Mouse (Mus musculus): Measurements from ENCODE around the gene Pitx1. TPM values are rescaled to one million over a fixed set of nuclear protein-coding genes. Genes with fewer than 3 reads are reported as not detected.

The Pitx1 gene
- polyA plus RNA-seq (2015; fragmentation: Nextera tagmentation; extraction: Ambion mirVana) = 5.9 and 8.2 TPM in 2 replicates

DNA sequence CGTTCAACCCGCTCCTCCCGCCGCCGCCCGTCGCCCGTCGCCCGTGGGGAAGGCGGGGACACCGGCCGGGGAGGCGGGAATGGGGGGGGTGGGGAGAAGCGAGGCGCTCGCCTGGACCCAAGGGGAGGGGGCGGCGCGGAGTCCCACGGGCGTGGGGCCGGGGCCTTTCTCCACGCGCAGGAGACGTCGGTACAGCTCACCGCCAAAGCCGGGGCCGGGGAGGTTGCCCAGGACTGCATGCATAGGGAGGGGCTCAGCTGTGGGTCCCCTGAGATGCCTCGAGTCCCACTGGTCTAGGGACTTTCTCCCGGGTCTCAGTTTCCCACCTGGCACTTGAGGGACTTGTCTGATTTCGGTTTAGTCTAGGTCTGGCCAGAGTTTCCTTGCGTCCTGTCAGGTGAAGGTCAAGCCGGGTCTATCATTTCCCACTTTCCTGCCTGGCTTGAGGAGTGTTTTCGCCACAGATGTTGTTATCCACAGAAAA lies at the start of gene Pitx1:
Pitx1 (minus strand) TSS at position 51 of the 484 bp plus-strand sequence.
- no peak for TF ChIP-seq CTCF (IDR thresholded peaks at IDR 0.05; ENCODE audit: low read depth)
- H3K4me3 ChIP-seq (ENCODE audit: low read depth, low read length) = peak within 1 kb of the TSS; percentile 36
- H3K9me3 ChIP-seq (ENCODE audit: control insufficient read depth) = no peaks in the 10 kb centered on the region
- 6% methylated on average over 31 of the region's 36 CpGs for WGBS
- no peak for ATAC-seq
- peak within 1 kb of the TSS; percentile 58 for H3K4me2 ChIP-seq (replicated peaks; ENCODE audit: low read depth)
- H3K27me3 ChIP-seq (replicated peaks; ENCODE audit: control insufficient read depth, insufficient read depth, low read length) = peaks cover 91% of the 10 kb centered on the region
- H3K9ac ChIP-seq (ENCODE audit: low read depth, low read length) = 0 out of 2 replicates have a peak within 1 kb of the TSS, but pooled peaks have one; percentile 11
- no peaks in the 10 kb centered on the region for H3K4me1 ChIP-seq (replicated peaks; ENCODE audit: control insufficient read depth, insufficient read depth, low read length)
- no peaks in the 10 kb centered on the region for H3K36me3 ChIP-seq (ENCODE audit: control insufficient read depth, insufficient read depth)
- no peak within 1 kb of the TSS for H3K27ac ChIP-seq (ENCODE audit: low read depth, low read length)

DNA sequence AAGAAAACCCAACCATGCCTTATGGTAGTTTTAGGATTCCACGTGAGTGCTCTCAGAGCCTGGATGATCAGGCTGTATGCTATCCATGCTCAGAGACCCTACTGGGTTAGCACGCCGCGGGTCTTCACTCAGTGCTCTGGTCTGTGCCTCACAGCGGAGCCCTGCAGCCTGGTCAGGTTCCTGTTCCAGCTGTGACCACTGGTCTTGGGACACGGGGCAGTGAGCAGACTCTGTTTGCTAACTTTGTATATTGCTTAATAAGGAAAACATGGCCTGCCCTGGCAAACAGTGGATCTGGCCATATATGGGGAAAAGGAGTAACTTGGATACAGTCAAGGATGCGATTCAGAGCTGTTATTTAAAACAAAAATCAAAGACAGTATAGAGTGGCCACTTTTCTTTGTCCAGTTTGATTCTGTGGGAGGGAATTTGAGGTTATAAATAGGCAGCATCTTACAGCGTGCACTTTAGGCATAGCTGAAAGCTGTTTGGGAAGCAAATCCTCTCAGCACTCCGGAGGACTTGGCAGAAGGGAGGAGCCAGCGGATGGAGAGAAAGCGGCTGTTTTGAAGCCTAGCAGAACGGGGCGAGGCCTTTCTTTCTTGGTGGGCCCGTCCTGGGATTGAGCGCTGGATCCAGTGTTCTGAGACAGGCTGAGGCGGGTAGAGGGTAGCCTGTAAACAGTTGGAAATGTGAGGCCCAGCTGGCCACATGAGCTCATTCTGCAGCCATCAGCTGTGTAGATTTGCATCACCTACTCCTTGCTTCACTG lies 45.6 kb upstream of the Pitx1 start:
- 61% methylated on average over 16 of the region's 16 CpGs for WGBS
- no peak for TF ChIP-seq CTCF (IDR thresholded peaks at IDR 0.05; ENCODE audit: low read depth)
- ATAC-seq = peak; percentile 21; the same call in 1 of the 2 replicates
- Histone ChIP-seq H3K4me2 (replicated peaks; ENCODE audit: low read depth) (no peak overlapping the region), H3K9me3 (ENCODE audit: control insufficient read depth) (no peaks in the 10 kb centered on the region), H3K4me3 (ENCODE audit: low read depth, low read length) (no peak overlapping the region), H3K9ac (ENCODE audit: low read depth, low read length) (no peak overlapping the region), H3K36me3 (ENCODE audit: control insufficient read depth, insufficient read depth) (no peaks in the 10 kb centered on the region), H3K4me1 (replicated peaks; ENCODE audit: control insufficient read depth, insufficient read depth, low read length) (peaks cover under 1% of the 10 kb centered on the region), H3K27me3 (replicated peaks; ENCODE audit: control insufficient read depth, insufficient read depth, low read length) (no peaks in the 10 kb centered on the region), H3K27ac (ENCODE audit: low read depth, low read length) (no peak overlapping the region)

DNA sequence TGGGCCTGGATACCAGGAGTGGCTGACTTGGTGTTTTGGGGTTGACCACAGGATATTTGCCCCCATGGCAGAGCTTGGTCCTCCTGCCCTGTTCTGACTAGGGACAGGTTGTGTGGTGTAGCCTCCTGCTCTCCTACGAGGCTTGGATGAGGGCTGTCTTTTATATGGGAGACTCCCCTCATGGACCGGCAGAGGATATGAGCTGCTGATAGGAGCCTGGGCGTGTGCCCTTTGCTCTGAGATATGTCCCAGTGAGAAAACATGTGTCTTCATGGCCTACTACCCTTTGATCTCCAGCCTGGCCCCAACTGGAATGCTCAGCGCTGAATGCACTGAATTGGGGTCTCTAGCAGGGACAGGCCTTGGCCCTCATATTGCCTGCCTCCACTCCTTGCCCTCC lies 42.4 kb upstream of the Pitx1 start:
- WGBS = 53% methylated on average over 4 of the region's 4 CpGs
- Histone ChIP-seq H3K4me3 (ENCODE audit: low read depth, low read length) (no peak overlapping the region), H3K27ac (ENCODE audit: low read depth, low read length) (no peak overlapping the region), H3K27me3 (replicated peaks; ENCODE audit: control insufficient read depth, insufficient read depth, low read length) (no peaks in the 10 kb centered on the region), H3K4me1 (replicated peaks; ENCODE audit: control insufficient read depth, insufficient read depth, low read length) (no peaks in the 10 kb centered on the region; the same call in none of the 2 replicates), H3K9me3 (ENCODE audit: control insufficient read depth) (no peaks in the 10 kb centered on the region), H3K4me2 (replicated peaks; ENCODE audit: low read depth) (no peak overlapping the region), H3K9ac (ENCODE audit: low read depth, low read length) (no peak overlapping the region), H3K36me3 (ENCODE audit: control insufficient read depth, insufficient read depth) (no peaks in the 10 kb centered on the region)
- ATAC-seq = peak; percentile 61
- TF ChIP-seq CTCF (IDR thresholded peaks at IDR 0.05; ENCODE audit: low read depth) = no peak

DNA sequence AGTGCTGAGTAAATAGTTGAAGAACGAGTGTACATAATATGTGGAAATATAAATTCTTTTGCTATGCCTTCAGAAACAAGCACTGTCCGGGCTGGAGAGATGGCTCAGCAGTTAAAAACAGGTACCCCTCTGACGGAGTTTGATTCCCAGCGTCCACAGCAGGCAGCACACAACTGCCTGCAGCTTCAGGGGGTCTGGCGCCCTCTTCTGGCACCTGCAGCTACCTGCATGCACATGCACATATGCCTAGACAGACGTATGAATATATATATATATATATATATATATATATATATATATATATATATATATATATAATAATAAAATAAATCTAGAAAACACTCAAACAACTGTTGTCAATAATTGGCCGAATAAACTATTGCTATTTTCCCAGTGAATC lies 35.4 kb upstream of the Pitx1 start:
- no peak overlapping the region for H3K9ac ChIP-seq (ENCODE audit: low read depth, low read length)
- H3K9me3 ChIP-seq (ENCODE audit: control insufficient read depth) = no peaks in the 10 kb centered on the region
- H3K27me3 ChIP-seq (replicated peaks; ENCODE audit: control insufficient read depth, insufficient read depth, low read length) = no peaks in the 10 kb centered on the region
- H3K27ac ChIP-seq (ENCODE audit: low read depth, low read length) = no peak overlapping the region
- no peak for ATAC-seq
- no peak overlapping the region for H3K4me2 ChIP-seq (replicated peaks; ENCODE audit: low read depth)
- 81% methylated on average over 7 of the region's 7 CpGs for WGBS
- no peak for TF ChIP-seq CTCF (IDR thresholded peaks at IDR 0.05; ENCODE audit: low read depth)
- H3K36me3 ChIP-seq (ENCODE audit: control insufficient read depth, insufficient read depth) = no peaks in the 10 kb centered on the region
- H3K4me3 ChIP-seq (ENCODE audit: low read depth, low read length) = no peak overlapping the region
- no peaks in the 10 kb centered on the region for H3K4me1 ChIP-seq (replicated peaks; ENCODE audit: control insufficient read depth, insufficient read depth, low read length)

DNA sequence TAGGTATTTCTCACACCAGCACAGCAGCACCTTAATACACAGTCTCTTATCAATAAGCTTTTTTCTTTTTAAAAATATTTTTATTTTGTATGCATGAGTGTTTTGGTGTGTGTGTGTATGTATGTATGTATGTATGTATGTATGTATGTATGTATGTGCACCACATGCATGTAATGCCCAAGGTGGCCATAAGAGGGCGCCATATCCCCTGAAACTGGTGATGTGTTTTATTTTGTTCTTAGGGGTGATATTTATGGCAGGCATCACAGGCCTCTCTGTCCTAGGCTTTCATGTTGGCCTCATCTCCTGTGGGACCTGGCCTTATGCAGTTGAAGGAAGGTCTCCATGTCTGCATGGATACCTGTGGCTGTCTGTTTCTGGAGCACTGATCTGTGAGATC lies 34.0 kb upstream of the Pitx1 start:
- no peak for ATAC-seq
- Histone ChIP-seq H3K27ac (ENCODE audit: low read depth, low read length) (no peak overlapping the region), H3K4me3 (ENCODE audit: low read depth, low read length) (no peak overlapping the region), H3K9ac (ENCODE audit: low read depth, low read length) (no peak overlapping the region), H3K27me3 (replicated peaks; ENCODE audit: control insufficient read depth, insufficient read depth, low read length) (no peaks in the 10 kb centered on the region), H3K4me2 (replicated peaks; ENCODE audit: low read depth) (no peak overlapping the region), H3K4me1 (replicated peaks; ENCODE audit: control insufficient read depth, insufficient read depth, low read length) (no peaks in the 10 kb centered on the region), H3K9me3 (ENCODE audit: control insufficient read depth) (no peaks in the 10 kb centered on the region), H3K36me3 (ENCODE audit: control insufficient read depth, insufficient read depth) (no peaks in the 10 kb centered on the region)
- TF ChIP-seq CTCF (IDR thresholded peaks at IDR 0.05; ENCODE audit: low read depth) = peak; percentile 61
- WGBS = 81% methylated on average over 1 of the region's 1 CpGs

DNA sequence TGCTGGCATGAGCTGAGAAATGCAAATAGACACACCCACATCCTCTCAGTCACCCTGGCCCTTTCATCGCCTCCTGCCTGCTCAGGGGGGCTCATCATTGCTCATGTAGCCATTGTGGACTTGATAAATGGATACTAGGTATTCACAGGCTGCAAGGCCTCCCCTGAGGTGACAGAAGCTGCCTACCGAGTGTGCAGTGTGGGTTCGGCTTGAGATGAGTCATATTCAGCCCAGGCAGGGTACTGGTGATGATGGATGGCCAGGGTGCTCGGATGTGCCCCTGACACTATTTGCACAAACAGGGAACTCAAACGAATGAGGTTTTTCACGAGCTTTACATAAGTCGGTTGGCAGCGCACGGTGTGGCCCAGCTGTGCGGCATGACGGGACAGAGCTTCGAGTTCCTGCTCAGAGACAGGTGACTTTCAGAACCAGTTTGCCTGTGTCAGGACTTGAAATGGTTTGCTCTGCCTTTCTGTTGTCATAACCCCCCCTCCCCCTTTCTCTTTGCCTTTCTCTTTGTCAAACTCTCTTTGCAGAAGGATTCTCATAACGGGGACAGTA lies 31.6 kb upstream of the Pitx1 start:
- H3K27me3 ChIP-seq (replicated peaks; ENCODE audit: control insufficient read depth, insufficient read depth, low read length) = no peaks in the 10 kb centered on the region; the same call in 1 of the 2 replicates
- H3K4me2 ChIP-seq (replicated peaks; ENCODE audit: low read depth) = no peak overlapping the region
- no peak overlapping the region for H3K4me3 ChIP-seq (ENCODE audit: low read depth, low read length)
- 35% methylated on average over 13 of the region's 13 CpGs for WGBS
- TF ChIP-seq CTCF (IDR thresholded peaks at IDR 0.05; ENCODE audit: low read depth) = no peak
- no peaks in the 10 kb centered on the region for H3K4me1 ChIP-seq (replicated peaks; ENCODE audit: control insufficient read depth, insufficient read depth, low read length)
- ATAC-seq = no peak
- H3K9me3 ChIP-seq (ENCODE audit: control insufficient read depth) = no peaks in the 10 kb centered on the region
- H3K9ac ChIP-seq (ENCODE audit: low read depth, low read length) = no peak overlapping the region
- no peak overlapping the region for H3K27ac ChIP-seq (ENCODE audit: low read depth, low read length)
- H3K36me3 ChIP-seq (ENCODE audit: control insufficient read depth, insufficient read depth) = no peaks in the 10 kb centered on the region
